Mouse (Mus musculus): ENCODE measurements around the gene Ptges3. TPM values are rescaled to one million over a fixed set of nuclear protein-coding genes. Genes with fewer than 3 reads are reported as not detected.
"Not testable (repeated sequence)": the region's sequence is repeated elsewhere in the genome, so short reads cannot be mapped to it uniquely, and the experiment has no call there.

Ptges3 gene
- total RNA-seq, 2 experiments from 2014 or later = 44.0 to 65.8 TPM

DNA sequence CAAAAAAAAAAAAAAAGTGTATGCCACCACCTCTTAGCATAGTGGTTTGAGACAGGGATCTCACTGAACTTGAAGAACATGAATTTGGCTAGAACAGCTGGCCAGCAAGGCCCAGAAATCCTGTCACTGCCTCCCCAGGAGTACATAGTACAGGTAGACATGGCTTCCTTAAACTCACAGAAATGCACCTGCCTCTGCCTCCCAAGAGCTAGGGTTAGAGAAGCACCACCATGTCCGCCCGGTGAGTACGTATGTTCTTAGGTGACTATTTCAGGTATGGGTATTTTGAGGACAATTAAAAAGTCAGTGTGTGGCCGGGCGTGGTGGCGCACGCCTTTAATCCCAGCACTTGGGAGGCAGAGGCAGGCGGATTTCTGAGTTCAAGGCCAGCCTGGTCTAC, 5.8 kb upstream of the Ptges3 start:
- ATAC-seq (replicated peaks; ENCODE audit: low FRiP score, poor library complexity, severe bottlenecking) = no peak

DNA sequence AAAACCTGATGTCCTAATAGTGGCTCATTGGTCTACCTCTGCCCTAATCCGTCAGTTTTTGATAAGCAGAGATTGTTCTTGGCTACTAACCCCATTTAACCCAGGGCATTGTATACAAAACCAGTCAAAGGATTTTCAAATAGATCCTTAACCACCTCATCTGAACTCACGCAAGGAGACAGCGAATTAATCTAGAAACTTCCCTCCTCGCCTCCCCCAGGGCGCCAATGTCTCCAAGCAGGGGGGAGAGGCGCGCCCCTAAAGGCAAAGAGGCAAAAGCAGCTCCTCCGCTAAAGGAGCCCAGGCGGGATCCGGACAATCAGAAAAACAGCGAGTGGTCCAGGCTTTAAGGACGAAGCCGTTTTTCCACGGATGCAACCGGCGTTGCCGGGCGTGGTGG, 570 bp upstream of the Ptges3 start:
- ATAC-seq (replicated peaks; ENCODE audit: low FRiP score, poor library complexity, severe bottlenecking) = peak; percentile 24

DNA sequence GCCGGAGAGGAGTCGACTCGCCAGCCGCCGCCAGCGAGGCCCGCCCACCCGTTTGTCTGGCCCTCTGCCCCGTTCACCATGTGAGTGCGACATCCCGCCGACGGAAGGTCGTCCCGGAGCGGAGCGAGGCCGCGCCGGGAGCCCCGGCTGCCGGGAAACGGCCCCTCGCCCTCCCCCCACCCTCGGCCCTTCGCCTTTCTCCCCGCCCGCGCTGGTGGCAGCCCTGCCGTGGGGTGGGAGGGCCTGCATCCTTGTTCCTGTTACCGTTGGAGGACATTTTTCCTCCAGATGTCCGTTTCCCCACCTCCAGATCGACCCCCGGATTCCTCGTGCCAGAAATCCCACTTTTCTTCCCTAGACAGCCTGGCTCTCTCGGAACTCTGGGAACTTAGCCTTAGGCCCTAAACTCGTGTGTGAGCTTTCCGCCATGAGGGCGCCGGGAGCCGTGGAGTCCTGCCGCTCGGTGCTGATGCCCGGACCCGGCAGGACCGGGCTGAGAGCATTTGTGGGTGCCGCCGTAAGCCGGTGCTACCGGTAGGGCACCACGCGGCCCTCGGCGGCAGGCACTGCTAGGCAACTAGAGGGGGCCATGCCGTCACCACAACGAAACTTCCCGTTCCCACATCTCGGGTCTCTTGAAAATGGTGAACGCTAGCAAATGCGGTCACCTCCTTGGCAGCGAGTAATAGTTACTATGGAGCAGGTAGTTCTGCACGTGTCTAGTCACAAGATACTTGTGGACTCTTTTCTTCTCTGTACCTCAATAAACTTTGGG, 640 bp downstream of the Ptges3 start:
- peak; percentile 60 for ATAC-seq (replicated peaks; ENCODE audit: low FRiP score, poor library complexity, severe bottlenecking)

DNA sequence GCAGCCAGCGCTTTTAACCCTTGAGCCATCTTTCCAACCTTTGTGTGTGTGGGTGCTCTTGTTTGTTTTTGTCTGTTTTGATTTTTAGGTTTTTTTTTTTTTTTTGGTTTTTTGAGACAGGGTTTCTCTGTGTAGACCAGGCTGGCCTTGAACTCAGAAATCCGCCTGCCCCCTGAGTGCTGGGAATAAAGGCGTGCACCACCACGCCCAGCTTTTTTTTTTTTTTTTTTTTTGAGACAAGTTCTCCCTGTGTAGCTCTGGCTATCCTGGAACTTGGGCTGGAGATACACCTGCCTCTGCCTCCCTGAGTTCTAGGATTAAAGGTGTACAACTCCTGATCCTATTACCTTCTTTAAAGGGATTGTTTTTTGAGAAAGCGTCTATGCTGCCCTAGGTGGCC, 2.4 kb downstream of the Ptges3 start:
- ATAC-seq (replicated peaks; ENCODE audit: low FRiP score, poor library complexity, severe bottlenecking) = no peak

DNA sequence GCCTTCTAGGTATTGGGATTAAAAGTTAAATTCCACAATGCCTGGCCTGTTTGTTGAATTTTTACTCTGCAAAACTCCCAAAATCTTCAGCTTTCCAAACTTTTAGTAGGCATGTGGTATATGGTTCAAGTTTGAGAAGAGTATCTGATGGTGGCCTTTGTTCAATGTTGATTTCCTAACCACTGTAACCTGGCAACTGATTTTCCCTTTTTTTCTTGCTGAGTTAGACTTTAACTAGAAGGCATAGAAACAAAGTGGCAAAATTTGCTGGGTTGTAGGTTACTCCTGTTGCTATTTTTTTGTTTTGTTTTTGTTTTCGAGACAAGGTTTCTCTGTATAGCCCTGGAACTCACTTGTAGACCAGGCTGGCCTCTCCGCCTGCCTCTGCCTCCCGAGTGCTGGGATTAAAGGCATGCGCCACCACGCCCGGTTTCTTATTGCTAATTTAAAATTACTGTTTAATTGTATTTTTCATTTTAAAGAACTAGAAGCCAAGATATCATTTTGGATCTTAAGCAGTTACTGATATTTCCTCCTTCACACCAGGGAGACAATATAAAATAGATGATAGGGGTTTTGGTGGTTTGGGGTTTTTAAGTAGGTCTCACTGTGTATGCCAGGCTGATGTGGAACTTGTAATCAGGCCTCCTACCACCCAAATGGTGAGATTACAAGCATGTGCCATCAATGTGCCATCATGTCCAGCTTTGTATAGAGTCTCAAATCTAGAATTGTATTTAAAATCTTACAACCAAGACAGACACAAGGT, 3.7 kb downstream of the Ptges3 start:
- no peak for ATAC-seq (replicated peaks; ENCODE audit: low FRiP score, poor library complexity, severe bottlenecking)

DNA sequence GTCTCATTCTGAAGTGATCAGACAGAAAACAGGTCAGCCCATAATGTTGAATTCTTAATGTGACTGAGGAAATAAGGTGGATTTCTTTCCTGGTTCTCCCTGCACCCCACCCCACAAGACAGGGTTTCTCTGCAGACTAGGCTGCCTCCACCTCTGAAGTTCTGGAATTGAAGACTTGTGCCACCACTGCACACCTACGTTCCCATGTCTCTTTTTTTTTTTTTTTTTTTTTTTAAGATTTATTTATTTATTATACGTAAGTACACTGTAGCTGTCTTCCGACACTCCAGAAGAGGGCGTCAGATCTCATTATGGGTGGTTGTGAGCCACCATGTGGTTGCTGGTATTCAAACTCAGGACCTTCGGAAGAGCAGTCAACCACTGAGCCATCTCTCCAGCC, 7.3 kb downstream of the Ptges3 start:
- ATAC-seq (replicated peaks; ENCODE audit: low FRiP score, poor library complexity, severe bottlenecking) = no peak

DNA sequence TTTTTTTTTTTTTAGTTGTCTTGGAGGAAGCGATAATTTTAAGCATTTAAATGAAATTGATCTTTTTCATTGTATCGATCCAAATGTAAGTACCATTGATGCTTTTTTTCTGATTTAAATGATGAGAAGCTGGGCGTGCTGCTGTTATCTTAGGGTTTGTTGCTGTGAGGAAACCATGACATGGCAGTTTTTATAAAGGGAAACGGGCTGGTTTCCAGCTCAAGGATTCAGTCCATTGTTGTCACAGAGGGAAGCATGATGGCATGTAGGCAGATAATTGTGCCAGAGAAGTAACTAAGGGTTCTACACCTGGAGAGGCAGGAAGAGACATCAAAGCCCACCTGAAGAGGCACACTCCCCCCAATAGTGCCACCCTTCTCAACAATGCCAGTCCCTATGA, 10.4 kb downstream of the Ptges3 start:
- no peak for ATAC-seq (replicated peaks; ENCODE audit: low FRiP score, poor library complexity, severe bottlenecking)

DNA sequence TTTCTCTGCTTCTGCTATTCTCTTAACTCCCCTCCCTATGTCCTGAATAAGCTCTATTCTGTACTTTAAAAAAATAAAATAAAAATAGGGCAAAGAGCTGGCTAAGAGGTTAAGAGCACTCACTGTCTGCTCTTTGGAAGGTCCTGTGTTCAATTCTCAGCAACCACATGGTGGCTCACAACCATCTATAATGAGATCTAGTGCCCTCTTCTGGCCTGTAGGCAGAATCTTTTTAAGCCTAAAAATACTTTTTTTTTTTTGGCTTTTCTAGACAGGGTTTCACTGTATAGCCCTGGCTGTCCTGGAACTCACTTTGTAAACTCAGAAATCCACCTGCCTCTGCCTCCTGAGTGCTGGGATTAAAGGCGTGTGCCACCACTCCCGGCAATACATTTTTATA, 11.7 kb downstream of the Ptges3 start:
- ATAC-seq (replicated peaks; ENCODE audit: low FRiP score, poor library complexity, severe bottlenecking) = not testable (repeated sequence)

DNA sequence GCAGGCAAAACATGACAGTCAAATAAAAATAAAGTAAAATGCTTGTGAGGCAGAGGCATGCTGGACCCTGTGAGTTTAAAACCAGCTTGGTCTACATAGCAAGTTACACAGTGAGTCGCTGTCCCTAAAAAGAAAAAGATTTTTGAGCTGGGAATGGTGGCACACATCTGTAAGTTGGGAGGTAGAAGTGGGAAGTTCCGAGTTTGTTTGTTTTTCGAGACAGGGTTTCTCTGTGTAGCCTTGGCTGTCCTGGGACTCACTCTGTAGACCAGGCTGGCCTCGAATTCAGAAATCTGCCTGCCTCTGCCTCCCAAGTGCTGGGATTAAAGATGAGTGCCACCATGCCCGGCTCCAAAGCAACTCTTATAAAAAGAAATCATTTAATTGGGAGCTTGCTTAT, 19.5 kb downstream of the Ptges3 start:
- not testable (repeated sequence) for ATAC-seq (replicated peaks; ENCODE audit: low FRiP score, poor library complexity, severe bottlenecking)

DNA sequence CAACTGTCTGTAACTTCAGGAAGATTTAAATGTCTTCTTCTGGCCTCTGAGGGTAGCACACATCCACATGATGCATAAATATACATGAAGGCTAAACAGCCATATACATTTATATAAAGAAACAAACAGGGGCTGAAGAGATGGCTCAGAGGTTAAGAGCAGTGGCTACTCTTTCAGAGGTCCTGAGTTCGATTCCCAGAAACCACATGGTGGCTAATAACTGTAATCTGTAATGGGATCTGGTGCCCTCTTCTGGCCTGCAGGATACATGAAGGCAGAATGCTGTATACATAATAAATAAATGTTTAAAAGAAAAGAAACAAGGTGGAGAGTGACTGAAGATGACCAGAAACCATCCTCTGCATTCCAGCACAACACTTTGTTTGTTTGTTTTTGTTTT, 21.7 kb downstream of the Ptges3 start:
- no peak for ATAC-seq (replicated peaks; ENCODE audit: low FRiP score, poor library complexity, severe bottlenecking)

DNA sequence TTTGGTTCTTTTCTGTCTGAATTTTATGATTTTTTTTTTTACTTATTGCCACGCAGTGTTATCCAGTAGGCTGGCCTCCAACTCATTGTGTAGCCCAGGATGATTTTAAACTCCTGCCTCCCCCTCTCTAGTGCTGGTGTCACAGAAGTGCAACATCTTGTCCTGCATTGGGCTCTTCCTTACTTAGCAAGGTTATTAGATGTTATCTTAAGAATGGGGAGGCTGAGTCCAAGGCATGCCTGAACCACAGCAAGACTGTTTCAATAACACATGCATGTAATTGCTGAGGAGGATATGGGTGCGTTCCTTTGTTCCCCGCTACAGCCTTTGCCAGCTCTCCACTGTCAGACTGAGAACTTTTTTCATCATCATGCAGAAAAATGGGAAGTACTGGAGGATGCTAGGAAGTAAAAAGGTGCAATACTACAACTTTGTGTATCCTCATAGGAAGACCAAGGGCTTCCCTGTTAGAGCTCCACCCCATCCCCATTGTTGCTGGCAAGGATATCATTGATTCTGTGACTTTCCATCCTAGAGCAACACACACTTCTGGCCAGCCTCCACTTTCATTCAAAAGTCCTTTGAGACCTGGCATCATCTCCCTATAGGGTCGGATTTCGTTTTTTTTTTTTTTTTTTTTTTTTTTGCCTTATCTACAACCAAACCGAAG, 23.2 kb downstream of the Ptges3 start:
- ATAC-seq (replicated peaks; ENCODE audit: low FRiP score, poor library complexity, severe bottlenecking) = no peak

DNA sequence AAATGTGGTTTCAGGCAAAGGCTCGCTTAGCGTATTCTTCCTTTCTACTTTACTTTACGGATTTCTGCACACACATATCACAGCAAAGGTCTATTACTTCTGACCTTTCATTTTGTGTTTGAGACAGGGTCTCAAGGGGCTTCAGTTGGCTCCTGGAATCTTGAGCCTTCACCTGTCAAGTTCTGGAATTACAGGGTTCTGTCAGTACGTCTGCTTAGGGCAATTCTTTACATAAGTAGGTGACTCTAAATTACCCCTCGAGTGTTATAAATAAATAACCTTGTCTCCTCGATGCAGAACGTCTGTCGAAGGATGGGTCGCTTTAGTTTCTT, 23.7 kb downstream of the Ptges3 start:
- ATAC-seq (replicated peaks; ENCODE audit: low FRiP score, poor library complexity, severe bottlenecking) = no peak

DNA sequence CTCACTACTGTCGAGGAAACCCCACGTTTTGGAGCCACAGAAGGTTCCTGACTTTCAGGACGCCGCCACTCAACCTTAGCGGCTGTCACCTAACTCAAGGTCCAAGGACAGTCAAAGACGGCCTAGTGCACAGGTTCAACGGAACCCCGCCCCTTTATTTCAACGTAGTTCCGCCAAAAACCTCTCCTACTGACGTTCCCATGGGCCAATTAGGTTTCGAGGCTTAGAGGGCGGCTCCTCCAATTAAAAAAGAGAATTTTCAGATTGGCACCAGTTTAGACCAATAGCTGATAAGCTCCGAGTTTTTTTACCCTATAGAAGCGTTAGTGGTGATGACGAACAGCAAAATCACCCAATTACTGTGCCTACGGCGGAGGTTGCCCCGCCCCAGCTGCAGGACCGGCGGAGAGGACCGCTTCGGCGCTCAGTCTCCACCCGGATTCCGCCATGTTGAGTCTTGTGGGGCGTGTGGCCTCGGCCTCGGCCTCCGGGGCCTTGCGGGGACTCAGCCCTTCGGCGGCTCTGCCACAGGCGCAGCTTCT, 24.2 kb downstream of the Ptges3 start, which contains the start of gene Atp5b:
TSS of gene Atp5b (plus strand) at position 394 of the 542 bp plus-strand sequence.
- peak; percentile 92 for ATAC-seq (replicated peaks; ENCODE audit: low FRiP score, poor library complexity, severe bottlenecking)

DNA sequence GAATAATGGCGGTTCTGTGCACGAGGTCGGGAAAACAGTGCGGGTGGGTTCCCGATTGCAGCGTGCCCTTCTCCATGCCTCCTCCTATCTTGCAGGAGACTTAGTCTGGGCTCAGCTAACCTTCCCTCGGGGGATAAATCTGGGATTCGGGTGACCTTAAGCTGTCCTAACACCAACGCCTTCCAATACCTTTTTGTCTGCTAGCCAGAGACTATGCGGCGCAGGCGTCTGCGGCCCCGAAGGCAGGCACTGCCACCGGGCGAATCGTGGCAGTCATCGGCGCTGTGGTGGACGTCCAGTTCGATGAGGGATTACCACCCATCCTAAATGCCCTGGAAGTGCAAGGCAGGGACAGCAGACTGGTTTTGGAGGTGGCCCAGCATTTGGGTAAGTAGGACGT, 24.9 kb downstream of the Ptges3 start:
- ATAC-seq (replicated peaks; ENCODE audit: low FRiP score, poor library complexity, severe bottlenecking) = peak; percentile 19

DNA sequence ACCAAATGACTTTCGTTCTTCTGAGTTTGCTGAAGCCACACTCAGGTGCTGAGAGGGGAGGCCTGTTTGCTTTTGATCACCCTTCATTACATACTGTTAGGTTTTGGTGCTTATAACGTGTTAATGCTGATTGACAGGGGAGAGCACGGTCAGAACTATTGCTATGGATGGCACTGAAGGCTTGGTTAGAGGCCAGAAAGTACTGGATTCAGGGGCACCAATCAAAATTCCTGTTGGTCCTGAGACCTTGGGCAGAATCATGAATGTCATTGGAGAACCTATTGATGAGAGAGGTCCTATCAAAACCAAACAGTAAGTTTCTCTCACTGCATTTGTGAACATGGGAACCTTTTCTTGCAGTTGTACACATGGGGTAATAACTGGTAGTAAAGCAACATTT, 25.4 kb downstream of the Ptges3 start:
- peak; percentile 4; the same call in 1 of the 2 replicates for ATAC-seq (replicated peaks; ENCODE audit: low FRiP score, poor library complexity, severe bottlenecking)

DNA sequence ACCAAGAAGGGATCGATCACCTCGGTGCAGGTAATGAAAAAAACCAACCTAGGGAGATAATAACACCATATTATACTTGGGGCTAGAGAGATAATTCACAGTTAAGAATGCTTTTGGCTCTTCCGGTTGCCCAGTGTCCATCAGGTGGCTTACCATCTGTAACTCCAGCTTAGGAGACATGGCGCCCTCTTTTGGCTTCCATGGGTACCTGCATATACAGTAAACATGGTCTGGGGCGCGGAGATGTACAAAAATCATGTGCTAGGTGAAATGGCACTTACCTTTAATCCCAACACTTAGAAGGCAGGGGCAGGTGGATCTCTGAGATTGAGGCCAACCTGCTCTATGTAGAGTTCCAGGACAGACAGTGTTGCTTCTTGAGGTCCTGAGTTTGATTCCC, 27.6 kb downstream of the Ptges3 start:
- no peak for ATAC-seq (replicated peaks; ENCODE audit: low FRiP score, poor library complexity, severe bottlenecking)

DNA sequence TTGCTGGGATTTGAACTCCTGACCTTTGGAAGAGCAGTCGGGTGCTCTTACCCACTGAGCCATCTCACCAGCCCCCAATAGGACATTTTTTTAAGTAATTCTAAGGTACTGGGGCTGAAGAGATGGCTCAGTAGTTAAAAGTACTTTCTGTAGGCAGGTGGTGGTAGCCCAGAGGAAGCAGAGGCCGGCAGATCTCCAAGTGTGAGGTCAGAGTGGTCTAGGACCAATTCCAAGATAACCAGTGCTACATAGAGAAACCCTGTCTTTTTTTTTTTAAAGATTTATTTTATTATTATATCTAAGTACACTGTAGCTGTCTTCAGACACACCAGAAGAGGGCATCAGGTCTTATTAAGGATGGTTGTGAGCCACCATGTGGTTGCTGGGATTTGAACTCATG, 28.5 kb downstream of the Ptges3 start:
- ATAC-seq (replicated peaks; ENCODE audit: low FRiP score, poor library complexity, severe bottlenecking) = not testable (repeated sequence)

DNA sequence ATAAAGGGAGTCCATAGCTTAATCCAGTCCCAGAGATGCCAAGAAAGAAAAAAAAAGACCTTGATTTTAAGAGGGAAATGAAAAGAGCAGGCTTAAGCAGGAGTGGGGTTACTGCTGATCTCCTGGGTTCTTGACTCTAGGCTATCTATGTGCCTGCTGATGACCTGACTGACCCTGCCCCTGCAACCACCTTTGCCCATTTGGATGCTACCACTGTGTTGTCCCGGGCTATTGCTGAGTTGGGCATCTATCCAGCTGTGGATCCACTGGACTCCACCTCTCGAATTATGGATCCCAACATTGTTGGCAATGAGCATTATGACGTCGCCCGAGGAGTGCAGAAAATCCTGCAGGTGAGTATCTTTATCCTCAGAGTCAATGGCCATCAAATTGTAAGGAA, 29.4 kb downstream of the Ptges3 start:
- no peak for ATAC-seq (replicated peaks; ENCODE audit: low FRiP score, poor library complexity, severe bottlenecking)

DNA sequence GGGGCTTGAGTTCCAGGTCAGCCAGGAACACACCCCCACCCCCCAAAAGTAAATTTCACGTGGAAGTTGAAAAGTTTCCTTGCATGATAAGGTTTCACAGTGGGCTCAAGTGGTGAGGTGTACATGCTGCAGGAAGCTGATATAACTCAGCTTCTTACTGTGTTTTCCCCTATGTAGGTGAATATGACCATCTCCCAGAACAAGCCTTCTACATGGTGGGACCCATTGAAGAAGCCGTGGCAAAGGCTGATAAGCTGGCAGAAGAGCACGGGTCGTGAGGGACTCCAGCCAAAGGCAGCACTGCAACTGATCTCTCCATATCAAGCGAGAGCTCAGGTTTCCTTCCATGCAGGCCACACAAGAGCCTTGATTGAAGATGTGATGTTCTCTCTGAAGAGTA, 31.1 kb downstream of the Ptges3 start:
- no peak for ATAC-seq (replicated peaks; ENCODE audit: low FRiP score, poor library complexity, severe bottlenecking)

Measured in erythroblast, adult 5-6 weeks (primary cell).